Mouse (Mus musculus) hindbrain, embryonic 15.5 days (tissue): ENCODE measurements around the gene Pik3r5. TPM values are rescaled to one million over a fixed set of nuclear protein-coding genes. Genes with fewer than 3 reads are reported as not detected.

Source experiments
- ATAC-seq: fragments of 200-750 bp; cut with Nextera tagmentation; 2 replicates; pipeline ENCODE4 v1.8.0; 2017; ENCODE audit warnings: low read depth, moderate number of reproducible peaks, moderate TSS enrichment; ENCODE audit not compliant: low FRiP score
- H3K27ac ChIP-seq: fragments of 300-500 bp; sonication (generic); replicated peaks from 2 replicates; pipeline ENCODE4 v1.5.1; 2015; ENCODE audit warnings: mild to moderate bottlenecking, inconsistent platforms
- H3K27me3 ChIP-seq: fragments of 300-500 bp; sonication (generic); 2 replicates; pipeline ENCODE4 v1.6.1; 2015; ENCODE audit warnings: control low read depth, inconsistent platforms
- H3K36me3 ChIP-seq: fragments of 300-500 bp; sonication (generic); 2 replicates; pipeline ENCODE4 v1.6.1; 2015; ENCODE audit warnings: control low read depth, inconsistent platforms
- H3K4me1 ChIP-seq: fragments of 300-500 bp; sonication (generic); replicated peaks from 2 replicates; pipeline ENCODE4 v1.6.1; 2015; ENCODE audit warnings: control low read depth, inconsistent platforms
- H3K4me2 ChIP-seq: fragments of 300-500 bp; sonication (generic); 2 replicates; pipeline ENCODE4 v1.6.1; 2015; ENCODE audit warnings: moderate library complexity, mild to moderate bottlenecking, inconsistent platforms
- H3K4me3 ChIP-seq: fragments of 300-500 bp; sonication (generic); 2 replicates; pipeline ENCODE4 v1.5.1; 2015; ENCODE audit warnings: mild to moderate bottlenecking, inconsistent platforms
- H3K9ac ChIP-seq: fragments of 300-500 bp; sonication (generic); 2 replicates; pipeline ENCODE4 v1.6.1; 2015; ENCODE audit warnings: inconsistent platforms
- H3K9me3 ChIP-seq: fragments of 300-500 bp; sonication (generic); 2 replicates; pipeline ENCODE4 v1.6.1; 2016; ENCODE audit warnings: control low read depth, inconsistent platforms
- WGBS: fragments of 180-500 bp; shearing (Covaris S2); methylation state at CpG from one replicate; pipeline ENCODE4 v1.1.7; 2015; 5-methylcytosine and 5-hydroxymethylcytosine counted together
- polyA plus RNA-seq: library from polyadenylated mRNA; unstranded; fragments of >200 nt; fragmentation: Nextera tagmentation; extraction: Ambion mirVana; gene quantifications from 2 replicates; pipeline ENCODE4 v1.2.1, GENCODE M21; 2015

Pik3r5 gene
- polyA plus RNA-seq, 1 experiment from 2014 or later = 0.30 TPM

- Histone ChIP-seq H3K27ac (no peak overlapping the region), H3K4me2 (no peak overlapping the region), H3K4me1 (no peaks in the 10 kb centered on the region), H3K9me3 (no peaks in the 10 kb centered on the region), H3K4me3 (no peak overlapping the region), H3K9ac (no peak overlapping the region), H3K36me3 (no peaks in the 10 kb centered on the region), H3K27me3 (no peaks in the 10 kb centered on the region)
- ATAC-seq = no peak
- 87% methylated on average over 6 of the region's 6 CpGs for WGBS
Measured at GRCm38 (mm10) chr11:68477661-68478060, 45.7 kb downstream of the Pik3r5 start.

- no peaks in the 10 kb centered on the region for H3K4me1 ChIP-seq
- no peak overlapping the region for H3K4me2 ChIP-seq
- ATAC-seq = no peak
- H3K9me3 ChIP-seq = no peaks in the 10 kb centered on the region
- H3K36me3 ChIP-seq = no peaks in the 10 kb centered on the region
- H3K9ac ChIP-seq = no peak overlapping the region
- no peak overlapping the region for H3K27ac ChIP-seq
- H3K4me3 ChIP-seq = no peak overlapping the region
- H3K27me3 ChIP-seq = no peaks in the 10 kb centered on the region
- WGBS = 80% methylated on average over 3 of the region's 3 CpGs
Measured at GRCm38 (mm10) chr11:68478574-68478981, 46.7 kb downstream of the Pik3r5 start.

GRCm38 (mm10) chr11:68480660-68481059 is 48.7 kb downstream of the Pik3r5 start:
- no peak for ATAC-seq
- Histone ChIP-seq H3K27ac (no peak overlapping the region), H3K4me2 (no peak overlapping the region), H3K9ac (no peak overlapping the region), H3K36me3 (no peaks in the 10 kb centered on the region), H3K27me3 (no peaks in the 10 kb centered on the region), H3K4me1 (no peaks in the 10 kb centered on the region), H3K9me3 (no peaks in the 10 kb centered on the region), H3K4me3 (no peak overlapping the region)
- 89% methylated on average over 4 of the region's 4 CpGs for WGBS

- Histone ChIP-seq H3K4me1 (no peaks in the 10 kb centered on the region), H3K36me3 (no peaks in the 10 kb centered on the region), H3K9me3 (no peaks in the 10 kb centered on the region), H3K27me3 (no peaks in the 10 kb centered on the region), H3K4me2 (no peak overlapping the region), H3K9ac (no peak overlapping the region), H3K27ac (no peak overlapping the region), H3K4me3 (no peak overlapping the region)
- no peak for ATAC-seq
Measured at GRCm38 (mm10) chr11:68482001-68482400, 50.1 kb downstream of the Pik3r5 start.

- WGBS = 83% methylated on average over 6 of the region's 6 CpGs
- Histone ChIP-seq H3K36me3 (no peaks in the 10 kb centered on the region), H3K27ac (no peak overlapping the region), H3K4me1 (no peaks in the 10 kb centered on the region), H3K4me3 (no peak overlapping the region), H3K9me3 (no peaks in the 10 kb centered on the region), H3K4me2 (no peak overlapping the region), H3K9ac (no peak overlapping the region), H3K27me3 (no peaks in the 10 kb centered on the region)
- no peak for ATAC-seq
Measured at GRCm38 (mm10) chr11:68483213-68483612, 51.3 kb downstream of the Pik3r5 start.

GRCm38 (mm10) chr11:68484431-68484830 is 52.5 kb downstream of the Pik3r5 start:
- Histone ChIP-seq H3K4me3 (no peak overlapping the region), H3K27ac (no peak overlapping the region), H3K4me1 (no peaks in the 10 kb centered on the region), H3K4me2 (no peak overlapping the region), H3K9me3 (no peaks in the 10 kb centered on the region), H3K27me3 (no peaks in the 10 kb centered on the region), H3K36me3 (no peaks in the 10 kb centered on the region), H3K9ac (no peak overlapping the region)
- no peak for ATAC-seq
- WGBS = 66% methylated on average over 3 of the region's 3 CpGs

- H3K4me3 ChIP-seq = no peak overlapping the region
- WGBS = 36% methylated on average over 8 of the region's 8 CpGs
- H3K36me3 ChIP-seq = no peaks in the 10 kb centered on the region
- no peak; the same call in 1 of the 2 replicates for ATAC-seq
- no peaks in the 10 kb centered on the region for H3K27me3 ChIP-seq
- no peaks in the 10 kb centered on the region for H3K4me1 ChIP-seq
- H3K27ac ChIP-seq = no peak overlapping the region
- H3K9me3 ChIP-seq = no peaks in the 10 kb centered on the region
- no peak overlapping the region for H3K4me2 ChIP-seq
- no peak overlapping the region for H3K9ac ChIP-seq
Measured at GRCm38 (mm10) chr11:68485206-68485942, 53.5 kb downstream of the Pik3r5 start.

GRCm38 (mm10) chr11:68486093-68486492 is 54.2 kb downstream of the Pik3r5 start:
- no peaks in the 10 kb centered on the region for H3K27me3 ChIP-seq
- no peak overlapping the region for H3K27ac ChIP-seq
- H3K36me3 ChIP-seq = no peaks in the 10 kb centered on the region
- no peak for ATAC-seq
- H3K9me3 ChIP-seq = no peaks in the 10 kb centered on the region
- no peak overlapping the region for H3K4me2 ChIP-seq
- H3K4me3 ChIP-seq = no peak overlapping the region
- H3K9ac ChIP-seq = no peak overlapping the region
- 96% methylated on average over 3 of the region's 3 CpGs for WGBS
- no peaks in the 10 kb centered on the region for H3K4me1 ChIP-seq

- H3K27me3 ChIP-seq = no peaks in the 10 kb centered on the region
- WGBS = 90% methylated on average over 10 of the region's 10 CpGs
- H3K27ac ChIP-seq = no peak overlapping the region
- no peak overlapping the region for H3K9ac ChIP-seq
- ATAC-seq = no peak
- no peaks in the 10 kb centered on the region for H3K36me3 ChIP-seq
- no peak overlapping the region for H3K4me2 ChIP-seq
- no peaks in the 10 kb centered on the region for H3K9me3 ChIP-seq
- H3K4me3 ChIP-seq = no peak overlapping the region
- no peaks in the 10 kb centered on the region for H3K4me1 ChIP-seq
Measured at GRCm38 (mm10) chr11:68487720-68488119, 55.8 kb downstream of the Pik3r5 start.

- H3K9me3 ChIP-seq = no peaks in the 10 kb centered on the region
- H3K4me2 ChIP-seq = no peak overlapping the region
- no peaks in the 10 kb centered on the region for H3K27me3 ChIP-seq
- H3K4me1 ChIP-seq = no peaks in the 10 kb centered on the region
- no peak overlapping the region for H3K9ac ChIP-seq
- H3K36me3 ChIP-seq = no peaks in the 10 kb centered on the region
- ATAC-seq = no peak
- 76% methylated on average over 6 of the region's 6 CpGs for WGBS
- no peak overlapping the region for H3K27ac ChIP-seq
- H3K4me3 ChIP-seq = no peak overlapping the region
Measured at GRCm38 (mm10) chr11:68488256-68488824, 56.4 kb downstream of the Pik3r5 start.

GRCm38 (mm10) chr11:68489236-68489635 is 57.3 kb downstream of the Pik3r5 start:
- Histone ChIP-seq H3K4me3 (no peak overlapping the region), H3K27ac (no peak overlapping the region), H3K4me2 (no peak overlapping the region), H3K27me3 (no peaks in the 10 kb centered on the region), H3K9ac (no peak overlapping the region), H3K4me1 (no peaks in the 10 kb centered on the region), H3K36me3 (no peaks in the 10 kb centered on the region), H3K9me3 (no peaks in the 10 kb centered on the region)
- 23% methylated on average over 2 of the region's 2 CpGs for WGBS
- ATAC-seq = no peak

- no peak overlapping the region for H3K9ac ChIP-seq
- H3K4me1 ChIP-seq = no peaks in the 10 kb centered on the region
- H3K9me3 ChIP-seq = no peaks in the 10 kb centered on the region
- no peak overlapping the region for H3K4me2 ChIP-seq
- no peak overlapping the region for H3K27ac ChIP-seq
- no peaks in the 10 kb centered on the region for H3K27me3 ChIP-seq
- no peaks in the 10 kb centered on the region for H3K36me3 ChIP-seq
- H3K4me3 ChIP-seq = no peak overlapping the region
- no peak for ATAC-seq
- WGBS = 88% methylated on average over 11 of the region's 11 CpGs
Measured at GRCm38 (mm10) chr11:68492592-68492991, 60.7 kb downstream of the Pik3r5 start.

- Histone ChIP-seq H3K4me2 (no peak overlapping the region), H3K9me3 (no peaks in the 10 kb centered on the region), H3K36me3 (no peaks in the 10 kb centered on the region), H3K27ac (no peak overlapping the region), H3K4me3 (no peak overlapping the region), H3K4me1 (no peaks in the 10 kb centered on the region), H3K27me3 (no peaks in the 10 kb centered on the region), H3K9ac (no peak overlapping the region)
- no peak for ATAC-seq
- WGBS = 79% methylated on average over 5 of the region's 5 CpGs
Measured at GRCm38 (mm10) chr11:68493760-68494159, 61.8 kb downstream of the Pik3r5 start.
